In genomic region chr5:148282631-148283030, GRCm38 (mm10) we compare ENCODE assay signal across 29 mouse cellular contexts.
A peak's percentile ranks its signal among the peaks of the same experiment; 100 is the strongest.
DNase-seq lines count a peak whose midpoint lies in the region; ATAC-seq lines count a peak whose summit lies in the region.
"Had no signal": no experiment of that assay in that cellular context is flagged by ENCODE, and none has a peak within 500 bp of the region (broad histone marks: within the 10 kb centered on the region; RNA-seq: fewer than 3 reads in every experiment).

No protein-coding gene starts in this region.

- DNase-seq in frontal cortex, adult 2 months (ENCODE audit: extremely low spot score in 1 of 2, low spot score in 1 of 2): peak; percentile 31 to 61
- DNase-seq in frontal cortex, postnatal 14 days (ENCODE audit: low spot score in 2 of 2): no peak
- DNase-seq in layer of hippocampus, adult 9-11 months: peak; percentile 47
- DNase-seq in layer of hippocampus, postnatal 25 days (ENCODE audit: extremely low spot score in 1 of 2, low spot score in 1 of 2): no peak
- no peak for DNase-seq in neural tube, embryonic 10.5 days (ENCODE audit: extremely low spot score, low spot score)
- peak; percentile 27 to 53 for DNase-seq in left cerebral cortex, postnatal 36 days (ENCODE audit: low spot score in 2 of 2)
- no peak for DNase-seq in retina, postnatal 1 day
- DNase-seq: adrenal gland, postnatal 10 days; cerebellum, adult 11 months; cerebellum, adult 9-10 months; cerebellum, postnatal 36 days; gastrocnemius, postnatal 25 days; heart, adult 11 months; heart, postnatal 14 days; kidney, adult 18-20 months; kidney, postnatal 25 days; lung, embryonic 14.5 days; lung, postnatal 14 days; midbrain, embryonic 14.5 days; thymus, postnatal 4 days had no signal

- no peak overlapping the region for H3K9ac ChIP-seq in neural tube, embryonic 15.5 days (replicated peaks)
- H3K9ac ChIP-seq: forebrain, embryonic 13.5 days; hindbrain, embryonic 12.5 days; kidney, embryonic 15.5 days; limb, embryonic 12.5 days; liver, embryonic 15.5 days; lung, embryonic 14.5 days; neural tube, embryonic 12.5 days had no signal

- no peak overlapping the region for H3K4me2 ChIP-seq in neural tube, embryonic 15.5 days
- H3K4me2 ChIP-seq: forebrain, embryonic 13.5 days; hindbrain, embryonic 12.5 days; kidney, embryonic 15.5 days; limb, embryonic 12.5 days; liver, embryonic 15.5 days; lung, embryonic 14.5 days; neural tube, embryonic 12.5 days had no signal

- peaks cover 7% of the 10 kb centered on the region; the same call in 1 of the 2 replicates for H3K36me3 ChIP-seq in neural tube, embryonic 15.5 days
- H3K36me3 ChIP-seq: hindbrain, embryonic 12.5 days; kidney, embryonic 15.5 days; limb, embryonic 12.5 days; liver, embryonic 15.5 days; neural tube, embryonic 12.5 days had no signal

- WGBS in neural tube, embryonic 15.5 days: 94% methylated on average over 5 of the region's 5 CpGs

- H3K4me1 ChIP-seq in neural tube, embryonic 15.5 days: 0 out of 2 replicates have a peak, but pooled peaks cover 2% of the 10 kb centered on the region
- H3K4me1 ChIP-seq: forebrain, embryonic 13.5 days; hindbrain, embryonic 12.5 days; kidney, embryonic 15.5 days; liver, embryonic 15.5 days; neural tube, embryonic 12.5 days had no signal

- no peak for ATAC-seq in neural tube, embryonic 15.5 days (ENCODE audit: low FRiP score)
- ATAC-seq: forebrain, embryonic 13.5 days; Patski had no signal

- H3K9me3 ChIP-seq in neural tube, embryonic 15.5 days (replicated peaks): no peaks in the 10 kb centered on the region
- H3K9me3 ChIP-seq: forebrain, embryonic 13.5 days; hindbrain, embryonic 12.5 days; kidney, embryonic 15.5 days; limb, embryonic 12.5 days; liver, embryonic 15.5 days; neural tube, embryonic 12.5 days had no signal

- no peaks in the 10 kb centered on the region for H3K27me3 ChIP-seq in neural tube, embryonic 15.5 days (replicated peaks)
- H3K27me3 ChIP-seq: forebrain, embryonic 13.5 days; hindbrain, embryonic 12.5 days; kidney, embryonic 15.5 days; liver, embryonic 15.5 days; neural tube, embryonic 12.5 days; Patski had no signal

- 0 out of 2 replicates have a peak overlapping the region, but pooled peaks have one; percentile 37 for H3K27ac ChIP-seq in neural tube, embryonic 15.5 days (replicated peaks)
- H3K27ac ChIP-seq: forebrain, embryonic 13.5 days; hindbrain, embryonic 12.5 days; kidney, embryonic 15.5 days; layer of hippocampus, adult 2 months; limb, embryonic 12.5 days; liver, embryonic 15.5 days; neural tube, embryonic 12.5 days had no signal

- H3K4me3 ChIP-seq in neural tube, embryonic 15.5 days (replicated peaks): no peak overlapping the region
- H3K4me3 ChIP-seq: forebrain, embryonic 13.5 days; hindbrain, embryonic 12.5 days; kidney, embryonic 15.5 days; layer of hippocampus, adult 2 months; limb, embryonic 12.5 days; liver, embryonic 15.5 days; neural tube, embryonic 12.5 days had no signal

- intact Hi-C loops in left cerebral cortex, postnatal 36 days (cut with DNase I): no loop called here

Comparison
In these comparisons a context has a peak if more than half of its experiments do, and no peak if none do; other contexts are left out.
1. DNase-seq: peak in frontal cortex, adult 2 months (2 of 2), layer of hippocampus, adult 9-11 months (single experiment) and left cerebral cortex, postnatal 36 days (2 of 2); none in frontal cortex, postnatal 14 days (0 of 2), layer of hippocampus, postnatal 25 days (0 of 2), neural tube, embryonic 10.5 days (single experiment) and retina, postnatal 1 day (single experiment).